Mouse (Mus musculus): Measurements from ENCODE around the gene Tmem202.

DNA sequence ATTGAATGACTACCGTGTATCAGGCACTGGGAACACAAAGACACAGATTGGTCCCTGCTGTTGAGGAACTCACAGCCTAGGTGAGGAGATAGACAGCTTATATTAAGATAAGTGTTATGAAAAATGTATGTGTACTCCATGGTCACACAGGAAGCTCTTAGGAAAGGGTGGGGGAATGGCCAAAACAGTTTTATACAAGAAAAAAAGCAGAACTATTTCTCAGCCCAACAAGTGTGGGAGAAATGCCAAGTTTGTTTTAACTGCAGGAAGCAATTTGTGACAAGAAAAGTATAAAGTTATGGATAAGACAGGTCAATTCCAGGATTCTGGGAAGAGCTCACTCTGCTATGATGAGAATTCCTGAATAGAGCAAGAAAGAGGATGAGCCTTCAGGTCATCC is 8.2 kb upstream of the Tmem202 start:
- TF ChIP-seq CTCF (IDR thresholded peaks at IDR 0.05; ENCODE audit: low read depth) (no peak), EP300 (IDR thresholded peaks at IDR 0.05; ENCODE audit: low read depth) (no peak)
